Mouse (Mus musculus): ENCODE measurements around the gene Ccnd1.

Gene Ccnd1

DNA sequence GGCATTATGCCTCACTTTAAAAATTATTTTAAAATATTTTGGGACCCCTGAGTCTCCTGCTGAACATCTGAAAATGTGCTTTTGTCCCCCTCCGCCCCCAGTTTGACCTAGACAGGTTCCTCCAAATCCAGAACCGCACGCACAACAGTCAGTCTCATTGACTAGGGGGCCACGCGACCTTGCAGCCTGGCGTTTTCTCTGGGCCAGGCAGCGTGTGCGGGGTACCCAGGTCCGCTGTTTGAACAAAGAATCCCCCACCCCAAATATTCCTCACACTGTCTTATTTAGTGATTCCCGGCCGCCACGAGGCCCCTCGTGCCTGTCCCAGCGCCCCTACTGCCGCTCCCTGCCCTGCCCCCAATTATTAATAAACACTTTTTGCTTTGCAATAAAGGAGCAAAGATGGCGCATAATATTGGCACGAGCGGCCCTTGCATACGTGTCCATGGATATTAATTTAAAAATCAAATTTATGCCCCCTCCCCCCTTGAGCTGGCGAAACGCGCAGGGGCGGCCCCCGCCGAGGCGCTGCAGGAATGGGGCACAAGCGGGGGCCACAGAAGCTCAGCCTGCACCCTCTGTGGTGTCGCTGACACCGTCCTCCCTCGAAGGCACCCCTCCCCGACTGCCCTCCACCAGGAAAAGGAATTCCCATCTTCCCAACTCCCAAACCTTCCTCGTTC lies 923 bp downstream of the Ccnd1 start:
- DNase-seq (ENCODE audit: low read depth): no peak

DNA sequence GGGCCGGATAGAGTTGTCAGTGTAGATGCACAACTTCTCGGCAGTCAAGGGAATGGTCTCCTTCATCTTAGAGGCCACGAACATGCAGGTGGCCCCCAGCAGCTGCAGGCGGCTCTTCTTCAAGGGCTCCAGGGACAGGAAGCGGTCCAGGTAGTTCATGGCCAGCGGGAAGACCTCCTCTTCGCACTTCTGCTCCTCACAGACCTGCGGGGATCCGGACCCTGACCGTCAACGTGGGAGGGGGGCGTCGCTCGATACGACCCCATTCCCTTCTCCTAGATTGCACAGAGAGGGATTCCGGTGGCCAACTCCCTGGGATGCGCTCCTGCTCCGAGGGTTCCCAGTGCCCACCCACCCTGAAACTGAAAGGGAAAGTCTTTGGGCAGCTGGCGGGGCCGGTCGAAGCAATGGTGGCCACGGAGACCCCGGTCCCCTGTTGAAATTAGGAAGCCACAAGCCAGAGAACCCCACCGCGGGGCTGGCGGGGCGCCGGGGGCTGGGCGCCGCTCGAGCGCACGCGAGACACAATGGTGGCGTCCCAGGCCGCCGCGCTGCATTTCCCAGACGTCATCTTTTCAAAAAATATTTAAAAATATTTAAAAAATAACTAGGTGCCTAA lies 1.7 kb downstream of the Ccnd1 start:
- no peak for DNase-seq (ENCODE audit: low read depth)

DNA sequence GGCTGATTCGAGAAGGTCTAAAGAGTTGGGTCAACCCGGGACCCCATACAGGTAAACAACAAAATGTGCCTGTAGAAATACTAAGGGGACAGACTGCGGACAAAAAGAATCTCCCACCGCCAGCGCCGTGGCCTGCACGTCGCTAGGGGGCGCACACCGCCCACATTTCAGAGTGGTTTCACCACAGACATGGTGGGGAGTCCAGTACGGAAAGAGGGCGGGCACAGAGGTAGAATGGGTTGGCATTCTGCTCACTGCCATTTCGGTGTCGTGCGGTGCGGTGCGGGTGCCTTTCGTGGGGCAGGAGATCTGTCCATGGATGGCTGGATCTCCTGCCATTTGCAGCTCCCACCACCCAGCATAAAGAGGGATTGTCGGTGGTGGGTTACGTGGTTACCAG lies 2.2 kb downstream of the Ccnd1 start:
- DNase-seq (ENCODE audit: low read depth): peak; percentile 81

DNA sequence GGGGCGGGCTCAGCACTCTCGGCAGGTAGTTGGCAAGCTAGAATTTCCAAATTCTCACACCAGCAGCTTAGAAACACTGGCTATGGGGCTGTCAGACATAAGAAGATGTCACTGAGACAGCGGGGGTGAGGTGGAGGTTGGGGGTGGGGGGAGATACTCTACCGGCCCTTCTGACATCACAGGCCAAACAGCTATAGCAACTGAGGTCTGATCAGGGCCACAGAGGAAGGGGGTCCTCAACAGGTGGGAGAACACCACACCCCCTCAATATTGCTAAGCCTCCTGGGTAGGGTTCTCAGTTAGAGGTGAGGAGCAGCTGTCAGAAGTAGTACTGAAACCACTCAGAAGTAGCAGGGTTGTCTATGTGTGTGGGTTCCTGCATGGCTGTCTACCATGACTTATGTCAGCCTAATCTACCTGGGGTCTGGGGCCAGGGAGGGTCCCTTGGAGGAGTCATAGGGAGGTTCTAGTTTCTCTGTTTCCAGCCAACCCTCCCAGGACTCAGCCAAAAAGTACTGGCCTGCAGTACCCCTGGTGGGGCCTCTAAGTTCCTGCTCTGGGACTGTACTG lies 3.3 kb downstream of the Ccnd1 start:
- DNase-seq (ENCODE audit: low read depth): no peak

DNA sequence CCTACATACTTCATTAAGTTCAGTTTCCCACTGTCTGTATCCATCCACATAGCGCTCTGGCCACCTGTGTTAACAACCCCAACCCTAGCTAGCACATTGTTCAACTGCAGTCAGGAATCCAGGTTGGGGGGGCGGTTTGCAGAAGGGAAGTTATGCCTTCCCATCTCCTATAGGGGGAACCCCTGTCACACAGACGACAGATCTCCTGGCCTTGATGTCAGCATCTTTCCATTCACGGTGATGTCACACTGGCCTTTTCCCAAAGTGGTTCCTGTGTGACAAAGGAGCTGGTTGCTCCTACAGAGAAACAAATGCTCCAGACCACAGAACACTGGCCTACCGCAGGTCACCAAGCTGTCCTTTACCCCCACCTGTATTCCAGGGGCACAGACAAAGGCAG lies 4.2 kb downstream of the Ccnd1 start:
- no peak for DNase-seq (ENCODE audit: low read depth)

DNA sequence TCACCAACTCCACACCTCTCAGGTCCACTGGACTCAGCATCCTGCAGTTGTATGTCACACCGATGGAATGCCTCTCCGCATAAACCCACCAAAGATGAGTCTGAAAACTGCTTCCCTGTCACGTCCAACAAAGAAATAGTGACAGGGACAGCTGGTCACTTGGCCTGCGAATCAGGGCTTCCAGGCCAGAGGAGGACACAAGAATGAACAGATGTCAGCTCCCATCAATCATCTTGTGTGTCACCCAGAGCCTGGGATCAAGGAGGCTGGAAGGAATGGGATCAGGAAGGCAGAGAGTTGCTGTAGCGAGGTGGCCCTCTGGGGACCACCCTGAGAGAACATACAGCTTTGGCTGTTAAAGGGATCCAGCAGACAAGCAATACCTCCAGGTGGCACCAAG lies 4.8 kb downstream of the Ccnd1 start:
- no peak for DNase-seq (ENCODE audit: low read depth)

DNA sequence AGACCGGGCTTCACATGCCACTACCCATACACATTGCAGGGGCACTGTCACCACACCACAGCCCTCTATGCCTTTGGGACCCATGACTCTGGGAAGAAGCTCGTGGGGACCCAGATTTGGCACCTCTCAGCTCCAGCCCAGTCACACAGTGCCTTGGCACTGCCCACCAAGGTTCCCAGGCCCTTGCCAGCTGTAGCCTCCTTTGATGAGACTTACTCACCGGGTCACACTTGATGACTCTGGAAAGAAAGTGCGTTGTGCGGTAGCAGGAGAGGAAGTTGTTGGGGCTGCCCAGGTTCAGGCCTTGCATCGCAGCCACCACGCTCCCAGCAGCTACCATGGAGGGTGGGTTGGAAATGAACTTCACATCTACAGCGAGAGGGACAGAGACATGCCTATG lies 5.9 kb downstream of the Ccnd1 start:
- DNase-seq (ENCODE audit: low read depth): no peak

DNA sequence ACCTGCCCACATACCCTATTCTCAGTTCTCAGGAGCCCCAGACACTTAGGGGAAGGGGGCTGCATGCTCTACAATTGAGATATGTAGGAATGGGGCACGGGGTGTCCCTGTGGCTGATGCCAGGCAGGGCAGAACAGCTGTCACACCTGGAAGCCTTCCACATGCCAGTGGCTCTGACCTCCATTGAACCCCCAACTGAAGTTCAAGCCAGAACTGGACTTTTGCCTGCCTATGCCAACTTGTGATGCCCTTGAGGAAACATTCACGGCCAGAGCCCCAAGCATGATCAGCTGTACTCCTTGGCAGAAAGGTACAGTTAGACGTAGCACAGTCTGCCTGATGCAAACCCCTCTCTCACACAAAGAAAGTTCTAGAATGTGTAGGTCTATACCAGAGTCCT lies 6.4 kb downstream of the Ccnd1 start:
- no peak for DNase-seq (ENCODE audit: low read depth)

DNA sequence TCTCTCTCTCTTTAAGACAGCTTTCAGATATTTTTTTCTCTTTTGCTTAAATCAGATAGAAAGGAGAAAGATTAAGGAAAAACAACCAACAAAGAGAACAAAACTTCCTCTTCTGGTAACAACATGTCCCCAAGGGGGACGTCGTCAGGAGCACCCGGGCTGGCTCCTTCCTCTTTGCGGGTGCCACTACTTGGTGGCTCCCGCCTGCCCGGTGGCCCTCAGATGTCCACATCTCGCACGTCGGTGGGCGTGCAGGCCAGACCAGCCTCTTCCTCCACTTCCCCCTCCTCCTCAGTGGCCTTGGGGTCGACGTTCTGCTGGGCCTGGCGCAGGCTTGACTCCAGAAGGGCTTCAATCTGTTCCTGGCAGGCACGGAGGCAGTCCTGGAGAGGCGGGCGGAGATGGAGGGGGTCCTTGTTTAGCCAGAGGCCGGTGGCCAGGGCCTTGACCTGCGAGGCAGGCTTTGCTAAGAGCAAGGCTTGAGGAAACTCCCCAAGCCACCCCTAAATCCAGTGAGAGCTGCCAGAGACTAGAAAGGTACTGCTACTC lies 7.3 kb downstream of the Ccnd1 start:
- no peak for DNase-seq (ENCODE audit: low read depth)

DNA sequence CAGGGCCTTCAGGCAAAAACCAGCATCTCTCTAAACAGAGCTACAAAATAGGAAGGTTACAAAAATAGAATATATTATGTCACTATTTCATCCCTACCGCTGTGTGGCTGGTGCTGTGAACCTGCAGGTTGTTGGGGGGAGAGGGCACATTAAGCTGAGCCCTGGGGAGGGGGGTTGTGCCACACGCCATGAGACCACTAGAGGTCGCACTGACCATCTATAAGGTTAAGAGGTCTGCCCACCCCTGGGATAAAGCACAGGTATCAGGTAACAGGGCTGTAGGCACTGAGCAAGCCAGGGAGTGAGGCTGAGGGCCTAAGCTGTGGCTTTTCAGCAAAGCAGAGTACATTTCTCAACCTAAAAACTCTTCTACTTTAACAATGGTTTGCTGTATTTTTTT lies 7.9 kb downstream of the Ccnd1 start:
- DNase-seq (ENCODE audit: low read depth): peak; percentile 64

DNA sequence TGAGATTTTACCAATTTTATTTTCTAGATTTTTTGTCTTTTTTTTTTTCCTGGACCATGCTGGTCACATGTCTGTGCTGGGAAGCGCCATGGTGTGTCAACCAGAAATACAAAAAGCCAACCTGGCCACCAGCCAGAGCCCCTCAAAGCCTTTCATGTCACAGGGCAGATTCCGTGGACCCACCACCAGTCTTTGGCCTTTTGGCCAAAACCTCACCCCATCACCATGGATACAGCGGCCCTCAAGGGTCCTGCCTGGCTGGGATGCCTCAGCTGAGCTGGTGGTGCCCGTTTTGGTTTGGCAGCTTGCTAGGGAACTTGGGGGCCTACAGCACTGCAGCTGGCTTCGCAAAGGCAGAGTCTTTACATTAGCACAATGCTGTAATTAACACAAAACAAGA lies 9.8 kb downstream of the Ccnd1 start:
- no peak for DNase-seq (ENCODE audit: low read depth)

DNA sequence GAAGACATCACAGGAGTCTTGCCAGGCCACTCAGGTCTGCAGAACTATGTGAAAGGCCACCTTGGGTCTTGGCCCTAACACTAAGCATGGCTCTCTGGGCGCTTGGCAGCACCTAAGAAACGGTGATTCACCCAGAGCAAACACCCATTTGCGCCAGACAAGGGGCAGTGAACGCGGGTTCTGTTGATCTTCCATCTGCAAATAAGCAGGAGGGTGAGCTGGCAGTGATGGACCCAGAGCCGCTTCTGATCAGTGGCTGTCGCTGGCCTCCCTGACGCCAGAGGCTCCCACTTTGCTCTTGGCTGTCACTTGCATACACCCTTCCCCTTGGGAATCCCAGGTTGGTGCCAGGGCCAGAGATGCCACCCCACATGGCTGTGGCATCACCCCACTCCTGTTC lies 10.2 kb downstream of the Ccnd1 start:
- no peak for DNase-seq (ENCODE audit: low read depth)

DNA sequence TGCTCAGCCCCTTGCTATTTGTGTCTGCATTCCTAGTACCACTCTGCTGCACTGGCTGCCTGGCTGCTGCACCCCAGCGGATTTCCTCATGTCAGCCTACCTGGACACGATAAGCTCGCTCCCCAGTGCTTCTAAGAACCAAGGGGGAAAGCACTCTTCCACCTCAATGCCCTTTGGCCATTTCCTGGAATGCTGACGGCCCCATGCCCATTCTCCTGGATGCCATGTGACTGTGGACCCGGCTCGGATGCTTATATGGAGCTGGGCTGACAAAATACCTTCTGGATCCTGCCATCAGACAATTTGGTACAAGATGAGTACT lies 10.9 kb downstream of the Ccnd1 start:
- DNase-seq (ENCODE audit: low read depth): no peak

DNA sequence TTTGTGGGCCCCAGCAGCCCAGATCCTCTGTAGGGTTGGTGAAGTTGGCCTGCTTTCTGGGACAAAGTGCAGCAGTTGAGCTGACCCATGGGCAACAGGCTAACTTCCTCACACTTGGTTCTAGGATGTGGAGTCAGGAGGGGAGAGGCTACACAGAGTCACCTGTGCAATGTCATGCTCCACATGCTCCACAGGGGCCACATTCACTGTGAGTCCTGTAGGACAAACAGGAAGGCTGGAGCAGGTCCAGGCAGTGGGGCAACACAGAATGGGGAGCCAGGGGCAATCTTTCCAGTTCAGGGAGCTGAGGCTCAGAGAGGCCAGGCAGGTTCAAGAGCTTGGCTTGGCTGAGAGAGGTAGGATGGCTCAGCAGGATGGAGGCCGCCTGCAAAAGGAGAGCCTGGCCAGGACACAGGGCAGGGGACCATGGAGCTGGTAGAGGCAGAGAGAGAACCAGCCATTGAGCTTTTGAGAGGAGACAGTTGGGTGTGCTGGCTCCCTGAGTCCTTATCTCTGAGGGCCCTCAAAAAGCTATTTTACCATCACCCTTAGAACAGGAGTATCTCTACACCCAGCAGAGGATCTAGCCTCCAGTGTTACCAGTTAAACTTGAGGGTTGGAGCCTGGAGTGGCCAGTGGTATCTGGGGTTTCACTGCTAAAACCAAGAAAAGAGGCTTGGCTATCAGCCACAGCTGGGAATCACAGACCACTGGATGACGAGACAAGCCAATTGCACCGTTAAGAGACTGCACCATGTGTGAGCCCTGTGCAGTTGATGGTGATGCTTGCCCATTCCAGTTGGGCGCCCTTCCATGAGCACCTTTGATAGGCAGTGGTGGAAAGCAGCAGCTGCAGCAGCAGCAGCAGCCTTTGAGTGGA lies 11.5 kb downstream of the Ccnd1 start:
- no peak for DNase-seq (ENCODE audit: low read depth)

DNA sequence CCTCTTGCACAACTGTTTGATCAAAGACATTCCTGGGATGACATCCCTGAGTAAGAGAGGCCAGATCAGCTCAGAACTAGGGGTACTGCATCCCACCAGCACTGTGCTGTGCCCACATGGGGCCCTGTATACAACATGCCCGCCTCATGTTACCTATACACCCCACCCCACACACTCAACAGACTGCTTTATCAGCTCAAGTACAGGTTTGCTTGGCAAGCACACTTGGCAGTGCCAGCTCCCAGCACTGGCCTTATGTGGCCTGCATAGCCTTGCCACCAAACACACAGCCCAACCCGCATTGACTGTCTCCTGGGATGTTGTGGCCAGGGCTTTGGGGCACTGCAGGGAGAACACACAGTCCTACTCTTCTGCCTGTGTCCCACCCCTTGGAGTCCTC lies 12.1 kb downstream of the Ccnd1 start:
- no peak for DNase-seq (ENCODE audit: low read depth)

DNA sequence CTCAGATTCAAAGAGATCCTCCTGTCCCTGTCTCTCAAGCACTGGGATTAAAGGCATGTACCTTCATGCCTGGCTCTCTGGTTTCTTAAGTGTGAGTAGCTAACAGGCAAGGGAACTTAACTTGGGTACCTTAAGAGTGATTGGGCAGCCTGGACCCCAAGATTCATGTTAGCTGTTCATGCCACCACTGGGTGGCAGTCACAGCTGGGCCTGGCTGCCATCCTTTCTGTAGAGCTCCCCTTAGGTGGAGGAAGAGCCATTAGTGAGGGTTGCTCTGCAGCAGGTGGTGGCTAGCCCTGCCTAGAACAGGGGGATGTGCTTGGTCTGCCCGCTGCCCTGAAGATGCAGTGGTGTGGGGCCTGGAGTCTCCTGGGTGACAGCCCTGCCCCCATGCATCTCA lies 20.9 kb downstream of the Ccnd1 start:
- DNase-seq (ENCODE audit: low read depth): no peak

DNA sequence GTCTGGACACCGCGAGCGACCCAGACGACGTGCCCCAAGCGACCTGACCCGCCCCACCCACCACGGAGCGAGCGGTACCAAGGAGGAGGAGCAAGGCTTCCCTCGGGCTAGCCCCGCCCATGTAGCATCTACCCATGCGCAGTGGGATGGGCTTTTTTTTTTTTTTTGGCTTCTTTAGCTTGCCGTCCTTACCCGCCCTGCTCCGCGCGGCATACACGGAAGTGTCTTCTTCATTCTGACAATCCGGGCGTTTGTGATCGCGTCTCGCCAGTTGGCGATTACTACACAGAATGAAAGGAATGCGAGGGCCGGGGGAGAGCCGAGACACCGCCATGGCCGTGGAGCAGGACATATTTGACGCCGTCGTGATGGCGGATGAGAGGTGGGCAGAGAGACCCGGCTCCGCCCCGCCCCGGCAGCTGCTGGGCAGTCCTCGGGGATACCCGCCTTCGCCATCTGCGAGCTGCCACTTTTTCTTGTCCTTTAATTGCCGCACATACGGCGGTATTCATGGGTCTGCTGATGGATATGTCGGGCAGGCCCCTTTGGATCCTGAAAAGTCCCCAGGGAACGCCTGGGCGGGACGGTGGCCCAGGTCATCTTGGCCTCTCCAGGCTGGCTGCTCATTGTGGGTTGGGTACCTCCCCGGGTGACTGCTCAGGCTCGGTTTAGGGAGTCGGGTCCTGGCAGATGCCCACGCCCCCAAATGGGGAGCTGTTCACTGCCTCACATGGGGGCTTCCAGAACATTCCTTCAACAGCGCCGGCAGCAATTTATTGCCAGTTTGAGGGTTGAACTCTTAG lies 24.6 kb downstream of the Ccnd1 start, which contains the start of gene LTO1:
Gene LTO1, plus strand, starts transcription at position 153 of the 803 bp plus-strand sequence.
- peak; percentile 97 for DNase-seq (ENCODE audit: low read depth)

DNA sequence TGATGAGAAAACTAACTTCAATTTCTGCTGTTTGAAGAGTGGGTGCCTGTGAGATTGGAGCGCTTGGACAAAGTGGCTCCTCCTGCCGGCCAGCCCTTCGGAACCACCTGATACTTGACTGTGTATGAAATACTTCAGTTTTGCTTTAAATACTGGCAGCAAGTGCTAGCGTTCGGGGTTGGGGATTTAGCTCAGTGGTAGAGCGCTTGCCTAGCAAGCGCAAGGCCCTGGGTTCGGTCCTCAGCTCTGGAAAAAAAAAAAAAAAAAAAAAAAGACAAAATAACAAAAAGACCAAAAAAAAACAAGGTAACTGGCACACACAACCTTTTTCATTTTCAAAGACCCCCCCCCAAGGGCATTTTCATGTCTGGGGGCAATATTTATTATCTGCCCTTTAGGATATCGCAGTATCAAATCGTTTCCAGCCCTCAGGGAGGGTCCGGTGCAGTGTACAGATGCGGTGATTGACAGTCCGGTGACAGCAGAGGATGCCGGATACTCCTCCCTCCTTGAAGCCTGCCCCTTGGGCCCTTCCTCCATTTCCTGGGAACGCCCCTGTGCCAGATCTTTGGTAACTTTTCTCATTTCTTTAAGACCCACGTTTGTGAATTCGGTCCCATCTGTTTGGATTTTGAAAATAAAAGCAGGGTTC lies 25.3 kb downstream of the Ccnd1 start:
- DNase-seq (ENCODE audit: low read depth): peak; percentile 65

DNA sequence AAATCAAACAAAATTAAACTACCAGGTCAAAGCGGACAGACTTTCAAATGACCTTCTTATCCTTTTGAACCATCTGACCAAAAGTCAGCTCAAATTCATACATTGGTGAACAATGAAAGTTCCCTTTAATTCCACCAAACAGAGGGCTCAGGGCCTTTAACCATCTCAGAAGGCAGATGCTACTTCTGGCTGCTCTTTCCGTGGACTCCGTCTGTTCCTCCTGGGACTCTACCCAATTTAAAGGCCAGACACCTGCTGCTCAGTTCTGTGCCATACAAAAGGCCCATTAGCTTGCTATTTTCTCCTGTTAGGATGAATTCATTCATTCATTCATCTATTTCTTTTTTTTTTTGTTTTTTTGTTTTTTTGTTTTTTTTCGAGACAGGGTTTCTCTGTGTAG lies 26.8 kb downstream of the Ccnd1 start:
- no peak for DNase-seq (ENCODE audit: low read depth)

DNA sequence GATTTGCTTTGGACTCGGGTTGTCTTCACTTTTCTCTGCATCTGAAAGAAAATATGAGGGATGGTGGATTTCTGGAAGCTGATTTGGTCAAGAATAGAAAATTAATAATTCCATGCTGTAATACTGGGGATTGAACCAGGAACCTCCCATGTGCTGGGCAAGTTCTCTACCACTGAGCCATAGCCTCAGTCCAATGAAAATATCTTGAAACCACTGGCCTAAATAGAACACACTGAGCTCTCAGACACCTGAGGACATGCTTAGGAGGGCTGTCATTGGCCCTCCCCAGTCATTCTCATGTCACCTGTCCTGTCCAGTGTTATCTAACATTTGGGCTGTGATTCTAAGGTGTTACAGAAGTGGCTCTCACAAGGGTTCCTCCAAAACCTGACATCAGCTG lies 28.6 kb downstream of the Ccnd1 start:
- DNase-seq (ENCODE audit: low read depth): no peak

DNA sequence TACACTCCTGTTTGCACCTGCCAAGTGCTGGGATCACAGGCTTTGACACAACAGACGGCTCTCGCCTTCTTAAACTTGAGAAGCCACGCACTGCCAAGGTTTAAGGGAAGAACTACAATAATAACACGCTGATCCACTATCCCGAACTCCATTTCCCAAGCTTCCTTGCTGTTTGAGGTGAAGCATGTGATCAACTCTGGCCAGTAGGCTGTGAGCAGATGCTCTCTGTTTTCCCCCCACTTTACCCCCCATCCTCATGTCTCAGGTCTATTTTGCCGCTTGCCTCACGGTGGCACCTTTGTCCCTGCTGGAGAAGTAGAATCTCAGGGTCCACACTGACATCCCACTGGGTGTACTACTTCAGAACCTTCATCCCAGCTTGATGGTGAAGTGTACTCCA lies 31.0 kb downstream of the Ccnd1 start:
- no peak for DNase-seq (ENCODE audit: low read depth)

Measured in naive thymus-derived CD4-positive, alpha-beta T cell, adult 2 months (primary cell).